Mouse (Mus musculus) embryonic facial prominence, embryonic 14.5 days (tissue): ENCODE data around the gene 1700020A23Rik. TPM values are rescaled to one million over a fixed set of nuclear protein-coding genes. Genes with fewer than 3 reads are reported as not detected.
A peak's percentile ranks its signal among the peaks of the same experiment; 100 is the strongest.

Source experiments
- ATAC-seq: fragments of 200-750 bp; cut with Nextera tagmentation; 2 replicates; pipeline ENCODE4 v1.8.0; 2017; ENCODE audit warnings: low read depth, moderate number of reproducible peaks, moderate TSS enrichment
- DNase-seq: peaks from one replicate; pipeline ENCODE4 v3.0.0-alpha.2; 2015; ENCODE audit warnings: low spot score
- H3K27ac ChIP-seq: fragments of 300-500 bp; sonication (generic); replicated peaks from 2 replicates; pipeline ENCODE4 v1.5.1; 2014; ENCODE audit warnings: low read depth, mild to moderate bottlenecking, low read length, moderate library complexity
- H3K27me3 ChIP-seq: fragments of 300-500 bp; sonication (generic); replicated peaks from 2 replicates; pipeline ENCODE4 v1.6.1; 2014; ENCODE audit warnings: low read length; ENCODE audit not compliant: control insufficient read depth, insufficient read depth
- H3K36me3 ChIP-seq: fragments of 300-500 bp; sonication (generic); 2 replicates; pipeline ENCODE4 v1.6.1; 2014; ENCODE audit warnings: low read length, mixed read lengths; ENCODE audit not compliant: control insufficient read depth, insufficient read depth
- H3K4me1 ChIP-seq: fragments of 300-500 bp; sonication (generic); 2 replicates; pipeline ENCODE4 v1.6.1; 2014; ENCODE audit warnings: antibody characterized with exemption, low read length; ENCODE audit not compliant: control insufficient read depth, insufficient read depth
- H3K4me2 ChIP-seq: fragments of 300-500 bp; sonication (generic); 2 replicates; pipeline ENCODE4 v1.6.1; 2014; ENCODE audit warnings: low read depth, mild to moderate bottlenecking, low read length, moderate library complexity, mixed read lengths
- H3K4me3 ChIP-seq: fragments of 300-500 bp; sonication (generic); 2 replicates; pipeline ENCODE4 v1.5.1; 2014; ENCODE audit warnings: low read depth, mild to moderate bottlenecking, low read length
- H3K9ac ChIP-seq: fragments of 300-500 bp; sonication (generic); 2 replicates; pipeline ENCODE4 v1.6.1; 2014; ENCODE audit warnings: low read depth, mild to moderate bottlenecking, low read length, moderate library complexity, mixed read lengths
- H3K9me3 ChIP-seq: fragments of 300-500 bp; sonication (generic); 2 replicates; pipeline ENCODE4 v1.6.1; 2016; ENCODE audit warnings: low read length; ENCODE audit not compliant: control insufficient read depth
- WGBS: fragments of 180-500 bp; shearing (Covaris S2); extraction: QIAGEN DNeasy Blood & Tissue Kit; methylation state at CpG from one replicate; pipeline ENCODE4 v1.1.7; 2014; 5-methylcytosine and 5-hydroxymethylcytosine counted together
- polyA plus RNA-seq: library from polyadenylated mRNA; unstranded; fragments of >200 nt; fragmentation: Nextera tagmentation; extraction: Ambion mirVana; gene quantifications from 2 replicates; pipeline ENCODE4 v1.2.1, GENCODE M21; 2014

1700020A23Rik gene
- polyA plus RNA-seq, 1 experiment from 2014 or later = not detected

DNA sequence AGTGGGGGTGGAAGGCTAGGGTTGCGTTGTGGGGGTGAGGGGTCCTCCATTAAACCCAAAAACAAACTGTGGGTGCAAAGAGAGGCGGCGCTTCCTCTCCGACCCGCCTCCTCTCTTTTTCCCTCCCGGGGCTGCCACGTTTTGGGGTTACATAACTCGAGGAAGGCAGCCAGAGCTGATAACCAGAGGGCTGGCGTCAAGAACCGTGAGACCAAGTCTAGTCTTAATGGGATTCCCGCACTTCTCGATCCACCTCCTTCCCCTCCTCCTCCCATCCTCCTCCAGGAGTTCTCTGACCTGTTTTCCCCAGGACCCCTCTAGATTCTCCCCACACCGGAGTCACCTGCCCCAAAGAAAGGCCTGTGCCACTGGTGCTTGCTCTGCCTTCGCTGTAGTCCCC is 7.0 kb upstream of the 1700020A23Rik start:
- H3K36me3 ChIP-seq = peaks cover 24% of the 10 kb centered on the region
- peak overlapping the region; percentile 58 for H3K4me3 ChIP-seq
- peak overlapping the region; percentile 76 for H3K27ac ChIP-seq
- peak overlapping the region; percentile 82 for H3K4me2 ChIP-seq
- DNase-seq = peak; percentile 34
- H3K9ac ChIP-seq = peak overlapping the region; percentile 78
- WGBS = 18% methylated on average over 11 of the region's 14 CpGs
- ATAC-seq = no peak
- H3K27me3 ChIP-seq = no peaks in the 10 kb centered on the region
- H3K9me3 ChIP-seq = no peaks in the 10 kb centered on the region
- H3K4me1 ChIP-seq = peaks cover 6% of the 10 kb centered on the region

DNA sequence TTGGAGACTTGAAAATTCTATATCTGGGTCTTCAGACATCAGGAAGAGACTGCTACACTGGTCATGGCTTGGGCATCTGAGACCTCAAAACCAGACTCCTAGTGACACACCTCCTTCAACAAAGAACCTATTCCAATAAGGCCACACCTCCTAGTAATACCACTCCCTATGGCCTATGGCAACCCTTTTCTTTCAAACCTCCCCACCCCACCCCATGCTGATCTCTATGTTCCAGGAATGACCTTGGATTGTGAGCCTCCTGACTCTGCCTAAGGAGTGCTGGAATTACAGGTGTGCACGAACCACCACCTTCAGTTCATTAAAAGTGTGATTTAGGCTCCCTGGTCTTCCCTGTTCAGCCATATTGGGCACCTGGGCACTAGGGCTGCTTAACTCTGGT is 5.0 kb upstream of the 1700020A23Rik start:
- WGBS = 82% methylated on average over 1 of the region's 1 CpGs
- peaks cover 6% of the 10 kb centered on the region for H3K4me1 ChIP-seq
- H3K9ac ChIP-seq = no peak overlapping the region
- DNase-seq (no peak), ATAC-seq (no peak)
- H3K4me2 ChIP-seq = no peak overlapping the region
- H3K36me3 ChIP-seq = 0 out of 2 replicates have a peak, but pooled peaks cover 6% of the 10 kb centered on the region
- H3K27me3 ChIP-seq = no peaks in the 10 kb centered on the region
- no peak overlapping the region for H3K27ac ChIP-seq
- no peaks in the 10 kb centered on the region for H3K9me3 ChIP-seq
- no peak overlapping the region for H3K4me3 ChIP-seq

DNA sequence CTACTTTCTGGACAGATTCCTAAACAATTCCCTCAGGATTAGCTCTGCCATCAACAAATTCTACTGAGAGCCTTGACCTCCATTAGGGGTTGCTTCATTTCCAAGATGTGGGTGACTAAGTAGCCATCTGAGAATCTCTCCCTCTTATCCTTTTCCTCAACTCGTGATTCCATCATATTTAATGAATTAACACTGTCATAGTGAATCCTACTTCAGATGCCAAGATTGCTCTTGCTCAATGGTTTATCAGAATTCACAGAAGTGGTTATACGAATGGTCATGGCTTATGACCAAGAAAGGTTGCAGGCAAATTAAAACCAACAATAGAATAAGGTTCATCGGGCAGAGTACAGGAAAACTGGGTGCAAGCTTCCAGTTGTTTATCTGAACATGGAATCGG is 3.2 kb upstream of the 1700020A23Rik start:
- Histone ChIP-seq H3K9me3 (no peaks in the 10 kb centered on the region), H3K36me3 (no peaks in the 10 kb centered on the region), H3K9ac (no peak overlapping the region), H3K27ac (no peak overlapping the region), H3K4me1 (peaks cover 6% of the 10 kb centered on the region), H3K4me2 (no peak overlapping the region), H3K27me3 (no peaks in the 10 kb centered on the region), H3K4me3 (no peak overlapping the region)
- ATAC-seq = no peak
- no peak for DNase-seq
- WGBS = 81% methylated on average over 4 of the region's 4 CpGs

DNA sequence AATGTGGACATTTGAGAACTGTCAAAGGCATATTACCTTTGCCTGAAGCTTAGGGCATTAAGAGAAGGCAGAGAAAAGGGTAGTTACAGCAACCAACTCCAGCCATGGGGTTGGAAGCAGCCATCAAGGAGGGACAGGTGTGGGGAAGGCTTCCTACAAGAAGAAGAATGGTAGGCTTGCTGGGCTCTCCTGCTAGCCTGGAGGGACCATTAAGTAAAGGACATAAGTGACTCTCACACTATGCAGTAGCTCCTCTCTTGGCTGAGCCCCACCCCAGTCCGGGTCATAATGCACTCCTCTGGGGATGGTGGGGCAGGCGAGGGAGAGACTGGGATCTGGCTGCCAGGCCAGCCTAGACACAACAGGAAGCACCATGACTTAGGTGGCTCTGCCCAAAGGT is 1.1 kb downstream of the 1700020A23Rik start, which contains the start of gene Tmem239:
TSS of gene Tmem239 (plus strand) at position 301 of the 400 bp plus-strand sequence.
- no peaks in the 10 kb centered on the region for H3K9me3 ChIP-seq
- no peaks in the 10 kb centered on the region for H3K27me3 ChIP-seq
- H3K9ac ChIP-seq = no peak within 1 kb of the TSS
- no peak within 1 kb of the TSS for H3K4me3 ChIP-seq
- no peak within 1 kb of the TSS for H3K4me2 ChIP-seq
- 64% methylated on average over 1 of the region's 2 CpGs for WGBS
- H3K27ac ChIP-seq = no peak within 1 kb of the TSS
- no peaks in the 10 kb centered on the region for H3K36me3 ChIP-seq
- DNase-seq (no peak), ATAC-seq (no peak)
- peaks cover 12% of the 10 kb centered on the region for H3K4me1 ChIP-seq

DNA sequence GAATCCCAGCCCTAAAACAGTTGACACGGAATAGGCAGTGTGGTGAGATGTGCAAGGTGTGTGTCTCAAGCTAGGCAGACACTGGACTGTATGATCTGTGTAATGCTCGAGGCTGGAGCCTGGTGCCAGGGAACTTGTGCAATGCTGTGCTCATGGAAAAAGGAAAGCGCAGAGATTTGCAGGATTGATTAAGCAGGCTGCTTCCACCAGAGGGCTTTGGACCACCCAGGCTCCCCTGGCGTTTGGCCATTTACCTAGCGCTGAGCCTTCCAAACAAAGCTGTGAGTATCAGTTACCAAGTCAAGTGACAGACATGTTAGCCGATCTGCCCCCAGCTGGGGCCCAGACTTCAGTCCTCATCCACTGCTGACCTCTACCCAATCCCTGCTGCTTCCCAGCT is 3.1 kb downstream of the 1700020A23Rik start:
- H3K4me2 ChIP-seq = no peak overlapping the region
- whole genome bisulfite sequencing = 5% methylated on average over 6 of the region's 6 CpGs

DNA sequence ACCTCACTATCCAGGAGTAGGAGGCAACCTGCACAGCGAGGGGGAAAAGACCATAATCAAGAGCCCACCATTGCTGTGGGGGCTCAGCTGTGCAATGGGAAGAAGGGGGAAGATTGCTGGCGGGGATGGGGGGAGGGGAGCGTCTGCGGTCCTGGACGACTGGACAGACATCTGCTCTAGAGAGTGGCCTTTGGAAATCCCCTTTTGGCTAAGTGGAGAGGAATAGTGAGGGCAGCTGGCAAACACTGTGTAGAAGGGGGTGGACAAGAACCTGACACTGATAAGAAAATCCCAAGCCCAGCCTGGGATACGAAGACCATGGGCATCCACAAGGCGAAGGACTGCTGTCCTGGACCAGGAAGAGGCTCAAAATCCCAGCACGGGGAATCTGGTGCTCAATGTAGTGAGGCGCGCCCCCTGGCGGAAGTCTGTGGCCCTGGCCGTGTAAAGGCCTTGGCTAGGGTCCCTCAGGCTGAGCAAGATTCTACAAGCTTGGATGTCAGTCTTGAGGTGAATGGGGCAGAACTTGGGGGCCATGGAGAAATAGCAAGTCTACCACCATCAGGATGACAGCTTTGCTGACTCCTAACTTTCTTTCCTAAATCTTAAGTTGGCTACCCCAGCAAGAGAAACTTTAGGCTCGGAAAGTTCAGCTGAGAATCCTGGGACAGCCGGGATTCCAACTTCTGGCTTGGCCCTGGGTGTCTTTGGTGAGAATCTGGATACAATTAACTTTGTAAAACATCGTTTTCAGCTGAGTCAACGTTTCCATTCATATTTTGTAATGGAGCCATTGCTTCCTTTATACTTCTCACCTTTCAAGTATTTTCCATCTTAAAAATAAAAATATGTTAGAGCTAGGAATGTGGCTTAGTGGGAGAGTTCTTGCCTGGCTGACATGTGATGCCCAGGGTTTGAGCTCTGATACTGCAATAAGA is 6.8 kb downstream of the 1700020A23Rik start:
- Histone ChIP-seq H3K36me3 (no peaks in the 10 kb centered on the region), H3K4me3 (no peak overlapping the region), H3K4me1 (peaks cover 17% of the 10 kb centered on the region), H3K9me3 (no peaks in the 10 kb centered on the region), H3K9ac (no peak overlapping the region), H3K27ac (peak overlapping the region; percentile 78), H3K27me3 (no peaks in the 10 kb centered on the region), H3K4me2 (no peak overlapping the region)
- 33% methylated on average over 16 of the region's 16 CpGs for WGBS
- DNase-seq = peak; percentile 90
- peak; percentile 88 for ATAC-seq

More for the DNA sequence above, 3.1 kb downstream of the 1700020A23Rik start:
- Histone ChIP-seq H3K36me3 (no peaks in the 10 kb centered on the region), H3K4me1 (peaks cover 17% of the 10 kb centered on the region), H3K9ac (no peak overlapping the region), H3K4me3 (no peak overlapping the region), H3K9me3 (no peaks in the 10 kb centered on the region), H3K27me3 (no peaks in the 10 kb centered on the region), H3K27ac (peak overlapping the region; percentile 23; the same call in 1 of the 2 replicates)
- peak; percentile 85 for DNase-seq
- peak; percentile 69 for ATAC-seq

DNA sequence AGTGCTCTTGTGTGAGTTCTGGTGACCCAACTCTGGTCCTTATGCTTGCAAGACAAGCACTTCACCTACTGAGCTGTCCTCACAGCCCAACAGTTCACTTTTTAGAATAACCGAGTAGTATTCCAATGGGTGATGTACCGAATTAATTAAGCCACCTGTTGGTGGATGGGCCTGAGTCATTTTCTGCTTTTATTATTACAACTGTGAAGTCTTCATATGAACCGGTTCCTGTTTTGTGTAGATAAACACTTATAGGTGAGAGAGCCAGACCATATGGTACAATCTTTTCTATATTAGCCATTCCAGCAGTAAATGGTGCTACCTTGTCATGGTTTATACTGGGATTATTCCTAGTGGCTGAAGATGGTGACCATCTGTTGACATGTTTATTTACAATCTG is 7.7 kb downstream of the 1700020A23Rik start:
- Histone ChIP-seq H3K4me2 (no peak overlapping the region), H3K4me1 (peaks cover 16% of the 10 kb centered on the region), H3K9ac (no peak overlapping the region), H3K27ac (peak overlapping the region; percentile 68), H3K27me3 (no peaks in the 10 kb centered on the region), H3K4me3 (no peak overlapping the region), H3K36me3 (no peaks in the 10 kb centered on the region), H3K9me3 (no peaks in the 10 kb centered on the region)
- 82% methylated on average over 3 of the region's 3 CpGs for WGBS
- ATAC-seq = no peak
- no peak for DNase-seq

DNA sequence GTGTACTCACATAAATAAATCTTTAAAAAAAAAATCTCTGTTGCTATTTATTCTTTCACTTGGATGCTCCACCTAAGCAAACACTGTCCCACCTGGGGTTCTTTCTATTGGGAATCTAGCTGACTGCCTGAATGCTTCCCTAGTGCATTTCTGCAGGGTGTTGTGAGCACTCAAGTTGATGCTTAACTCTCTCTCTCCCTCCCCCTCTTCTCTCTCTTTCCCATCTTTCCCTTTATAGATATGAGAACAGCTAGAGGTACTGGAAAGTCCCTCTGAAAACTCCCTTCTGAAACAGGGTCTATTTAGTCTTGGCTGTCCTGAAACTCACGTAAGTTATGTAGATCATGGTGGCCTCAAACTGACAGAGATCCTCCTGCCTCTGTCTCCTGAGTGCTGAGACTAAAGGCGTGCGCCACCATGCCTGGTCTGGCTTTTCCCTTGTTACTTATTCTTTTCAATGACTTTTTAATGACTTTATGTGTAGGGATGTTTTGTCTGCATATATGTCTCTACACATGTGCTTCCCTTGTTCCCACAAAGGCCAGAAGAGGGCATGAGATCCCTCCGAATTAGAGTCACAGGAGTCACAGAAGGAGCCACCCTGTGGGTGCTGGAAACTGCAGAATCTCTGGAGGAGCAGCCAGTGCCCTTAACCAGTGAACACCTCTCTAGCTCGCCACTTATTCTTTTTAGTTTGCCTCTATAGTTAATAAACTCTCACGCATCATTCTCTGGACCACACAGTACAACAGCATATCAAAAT is 9.2 kb downstream of the 1700020A23Rik start:
- Histone ChIP-seq H3K27me3 (no peaks in the 10 kb centered on the region), H3K27ac (no peak overlapping the region), H3K4me1 (peaks cover 5% of the 10 kb centered on the region; the same call in 1 of the 2 replicates), H3K4me3 (no peak overlapping the region), H3K36me3 (peaks cover 9% of the 10 kb centered on the region), H3K9ac (no peak overlapping the region), H3K9me3 (no peaks in the 10 kb centered on the region), H3K4me2 (no peak overlapping the region)
- DNase-seq (no peak), ATAC-seq (no peak)
- WGBS = 79% methylated on average over 6 of the region's 6 CpGs
